Mouse (Mus musculus) gastrocnemius, postnatal 25 days (tissue): Measurements from ENCODE around the gene Pim2. TPM values are rescaled to one million over a fixed set of nuclear protein-coding genes. Genes with fewer than 3 reads are reported as not detected.
A peak's percentile ranks its signal among the peaks of the same experiment; 100 is the strongest.

ENCODE experiments used
- DNase-seq: peaks from one replicate; pipeline ENCODE4 v3.0.0; 2022
- long read RNA-seq, 2 experiments: library from polyadenylated mRNA; stranded (forward); transcript quantifications; one replicate each; pipeline ENCODE4 v2.0.0; 2021
- total RNA-seq, 2 experiments: library from RNA; stranded (reverse); gene quantifications; 1 replicate in 1 of 2; 2 replicates in 1 of 2; pipeline ENCODE4 v1.2.3; 2021

The Pim2 gene
- total RNA-seq = 1 to 10 TPM; 1.5 TPM
- long read RNA-seq, experiment 1, partial matches to known transcripts = 0 of 4 reads
- long read RNA-seq, experiment 1, other reads (novel, unspliced or antisense) = 0 of 4 reads
- long read RNA-seq, experiment 2, partial matches to known transcripts = 0 of 1 reads
- long read RNA-seq, experiment 2, other reads (novel, unspliced or antisense) = 1 of 1 reads

DNA sequence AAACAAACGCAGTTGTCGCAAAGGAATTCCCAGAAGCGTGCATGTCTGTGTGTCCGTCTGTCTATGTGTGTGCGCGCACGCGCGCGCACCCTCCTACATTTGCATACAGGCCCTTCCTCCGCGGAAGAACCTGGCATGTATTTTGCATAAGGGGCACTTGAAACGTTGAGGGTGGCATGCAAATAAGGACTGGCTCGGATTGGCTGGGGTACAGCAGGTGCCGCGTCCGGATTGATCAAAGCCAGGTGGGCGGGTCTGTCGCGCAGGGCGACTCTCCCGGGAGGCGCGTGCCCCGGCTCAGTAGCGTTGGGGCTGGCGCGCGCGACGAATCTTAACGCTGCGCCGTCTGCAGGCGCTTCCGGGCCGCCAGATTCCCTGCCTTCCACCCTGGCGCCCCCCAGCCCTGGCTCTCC is at the start of gene Pim2:
Pim2 (plus strand) TSS at position 256 of the 413 bp plus-strand sequence.
- peak; percentile 75 for DNase-seq

DNA sequence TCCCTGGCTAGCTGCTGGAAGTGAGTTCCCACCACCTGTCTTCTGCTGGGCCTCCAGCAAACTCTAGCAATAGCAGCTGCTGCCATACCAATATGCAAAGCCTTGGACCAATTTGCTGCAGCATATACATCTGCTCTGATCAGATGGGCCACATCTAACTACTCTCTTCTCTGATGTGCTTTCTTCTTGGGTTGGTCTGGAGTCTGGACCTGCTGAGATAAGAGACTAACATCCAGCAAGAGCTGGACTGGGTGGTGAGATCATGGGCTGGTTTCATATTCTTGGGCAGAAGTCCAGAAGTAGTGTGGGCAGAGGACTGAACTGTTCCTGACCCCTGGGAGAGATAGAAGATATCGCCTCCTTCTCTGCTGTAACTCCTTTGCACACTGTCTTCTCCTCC is 40.9 kb upstream of the Pim2 start:
- no peak for DNase-seq

DNA sequence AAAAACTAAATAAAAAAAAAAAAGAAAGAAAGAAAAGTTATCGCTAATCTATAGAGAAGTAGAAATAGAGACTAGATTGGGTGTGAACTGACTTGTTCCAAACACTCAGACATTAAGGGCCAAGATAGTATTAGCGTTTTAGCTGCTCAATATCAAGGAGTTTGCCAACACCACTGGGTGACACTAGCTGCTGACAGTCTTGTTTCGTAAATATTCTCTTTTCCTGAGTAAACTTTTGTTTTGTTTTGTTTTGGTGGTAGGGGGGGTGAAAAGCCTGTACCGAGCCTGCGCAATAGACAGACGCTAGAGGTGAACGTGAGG is 37.3 kb upstream of the Pim2 start:
- DNase-seq = no peak

DNA sequence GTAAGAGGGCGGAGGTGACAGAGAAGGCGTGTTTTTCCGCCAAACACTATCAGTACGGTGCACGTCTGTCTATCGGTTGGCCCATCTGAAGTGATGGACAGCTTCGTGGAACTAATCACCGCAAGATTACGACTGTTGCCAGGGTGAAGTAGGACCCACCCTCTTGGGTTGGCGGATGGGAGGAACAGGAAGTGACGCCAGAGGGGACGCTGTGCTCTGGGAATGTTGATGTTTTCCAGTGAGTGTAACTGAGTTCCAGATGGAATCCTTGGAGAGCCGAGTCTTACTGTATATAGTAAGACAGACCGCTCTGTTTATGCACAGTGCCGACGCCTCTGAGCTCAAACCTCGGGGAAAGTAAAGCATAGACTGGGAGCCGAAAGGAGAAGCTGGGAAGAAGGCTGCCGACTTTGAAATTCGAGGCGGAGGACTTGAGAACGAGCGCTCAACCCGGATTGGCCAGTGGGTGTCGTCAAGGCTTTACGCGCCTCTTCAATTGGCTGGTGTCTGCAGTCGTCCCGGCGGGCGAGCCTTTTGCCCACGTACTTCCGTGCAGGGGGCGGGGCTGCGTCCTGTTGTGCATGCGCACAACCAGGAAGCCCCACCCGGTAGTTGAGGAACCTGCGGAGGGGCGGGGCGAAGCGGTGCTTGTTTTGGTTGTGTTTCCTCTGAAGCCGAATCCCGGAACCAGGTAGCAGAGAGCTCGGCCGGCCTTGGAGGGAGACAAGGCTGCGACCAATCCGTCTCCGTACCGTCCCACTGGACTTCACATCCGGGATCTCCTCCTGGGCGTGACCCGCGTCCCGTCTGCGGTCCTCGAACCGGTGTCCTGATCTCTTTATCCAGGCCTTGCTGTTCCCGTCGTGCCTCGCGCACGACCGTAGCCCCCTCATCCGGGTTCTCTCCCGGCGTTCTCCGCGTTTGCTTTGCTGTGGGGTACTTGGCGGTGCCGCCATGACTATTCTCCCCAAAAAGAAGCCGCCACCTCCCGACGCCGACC is 36.6 kb upstream of the Pim2 start, which contains the start of gene Otud5:
Otud5 (plus strand) TSS at position 202 of the 1,000 bp plus-strand sequence.
- DNase-seq = peak; percentile 95

GRCm38 (mm10) chrX:7842318-7842717 is 35.7 kb upstream of the Pim2 start:
- DNase-seq = peak; percentile 8

DNA sequence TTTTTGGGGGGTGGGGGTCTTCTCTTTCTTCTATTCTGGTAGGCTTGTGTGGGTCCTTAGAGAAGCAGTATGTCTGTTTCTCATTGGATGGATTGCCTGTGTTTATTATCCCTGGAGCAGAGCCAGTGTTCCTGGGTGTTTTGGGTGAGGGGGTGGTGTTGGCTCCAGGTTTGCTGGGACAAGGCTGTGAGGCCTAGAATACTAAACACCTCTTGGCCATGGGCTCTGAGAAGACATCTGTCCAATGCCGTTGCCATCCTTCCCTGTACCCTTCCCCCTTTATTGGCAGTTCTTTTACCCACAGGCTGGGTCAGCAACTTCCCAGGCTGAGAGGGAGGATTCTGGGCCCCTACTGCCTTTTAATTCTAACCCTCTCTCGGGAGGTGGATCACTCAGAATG is 30.2 kb upstream of the Pim2 start:
- no peak for DNase-seq

- no peak for DNase-seq
Measured at GRCm38 (mm10) chrX:7854578-7854977, 23.5 kb upstream of the Pim2 start.

DNA sequence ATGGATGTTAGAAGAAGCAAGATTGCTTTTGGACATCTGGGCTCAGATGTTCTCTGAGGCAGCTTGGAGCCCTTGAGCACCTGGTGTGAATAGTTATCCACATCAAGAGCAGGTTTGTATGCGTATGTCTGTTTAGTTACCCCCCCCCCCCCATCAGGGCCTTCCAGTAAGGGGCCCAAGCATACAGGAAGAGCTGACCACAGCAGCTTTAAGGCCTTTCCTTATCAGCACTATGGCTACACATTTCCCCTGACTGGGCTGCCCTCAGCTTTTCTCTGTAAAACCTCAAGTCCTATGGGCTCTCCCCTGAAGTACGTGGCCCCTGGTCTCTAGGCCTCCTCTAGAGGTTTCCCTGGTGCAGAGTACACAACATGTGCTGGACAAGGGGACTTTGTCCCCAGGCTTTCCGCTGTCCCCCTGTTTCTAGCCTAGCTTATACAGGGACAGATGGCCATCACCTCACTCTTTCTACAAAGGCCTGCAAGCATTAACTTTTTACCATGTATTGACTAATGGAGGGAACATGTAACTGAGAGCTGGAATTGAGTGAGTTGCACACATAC is 18.8 kb upstream of the Pim2 start:
- DNase-seq = no peak

DNA sequence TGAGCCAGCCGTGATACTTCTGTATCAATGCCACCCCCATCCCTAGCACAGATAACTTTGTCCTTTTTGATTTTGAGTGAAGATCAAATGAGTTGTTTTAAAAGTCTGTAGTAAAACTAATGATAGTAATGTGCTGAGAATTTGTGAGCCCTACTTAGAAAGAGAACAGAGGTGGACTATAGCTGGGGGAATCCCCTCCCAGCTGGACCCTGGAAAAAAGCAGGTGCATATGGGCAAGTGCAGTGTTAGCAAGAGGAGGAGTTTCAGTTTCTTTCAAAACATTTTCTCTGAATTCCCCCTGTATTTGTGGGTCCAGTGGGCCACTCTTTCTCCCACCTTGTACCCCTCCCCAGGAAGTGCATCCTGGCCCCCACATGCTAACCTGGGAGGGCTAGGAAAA is 14.9 kb upstream of the Pim2 start:
- DNase-seq = no peak

- DNase-seq = no peak
Measured at GRCm38 (mm10) chrX:7864551-7864950, 13.5 kb upstream of the Pim2 start.

GRCm38 (mm10) chrX:7865343-7865742 is 12.7 kb upstream of the Pim2 start:
- no peak for DNase-seq

- DNase-seq = no peak
Measured at GRCm38 (mm10) chrX:7865786-7866185, 12.3 kb upstream of the Pim2 start.

- DNase-seq = no peak
Measured at GRCm38 (mm10) chrX:7867141-7867540, 10.9 kb upstream of the Pim2 start.

GRCm38 (mm10) chrX:7868506-7868905 is 9.6 kb upstream of the Pim2 start:
- no peak for DNase-seq

DNA sequence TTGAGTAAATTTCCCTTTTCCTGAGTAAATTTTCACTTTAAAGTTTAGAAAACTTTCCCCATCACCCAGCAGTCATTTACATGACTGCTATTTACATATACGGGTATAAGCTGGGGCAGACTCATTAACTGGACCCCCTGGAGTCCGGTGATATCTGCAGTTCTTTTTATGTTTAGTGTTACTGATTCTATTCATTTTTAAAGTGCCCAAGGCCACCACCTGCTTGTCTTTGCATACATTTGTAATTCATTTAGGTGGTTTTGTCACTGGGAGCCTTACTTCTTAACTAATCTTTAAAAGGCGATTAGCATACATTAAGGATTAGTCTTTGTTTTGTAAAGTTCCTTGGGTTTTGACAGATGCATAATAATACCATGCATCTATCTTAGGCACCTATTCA is 8.2 kb upstream of the Pim2 start:
- DNase-seq = no peak

DNA sequence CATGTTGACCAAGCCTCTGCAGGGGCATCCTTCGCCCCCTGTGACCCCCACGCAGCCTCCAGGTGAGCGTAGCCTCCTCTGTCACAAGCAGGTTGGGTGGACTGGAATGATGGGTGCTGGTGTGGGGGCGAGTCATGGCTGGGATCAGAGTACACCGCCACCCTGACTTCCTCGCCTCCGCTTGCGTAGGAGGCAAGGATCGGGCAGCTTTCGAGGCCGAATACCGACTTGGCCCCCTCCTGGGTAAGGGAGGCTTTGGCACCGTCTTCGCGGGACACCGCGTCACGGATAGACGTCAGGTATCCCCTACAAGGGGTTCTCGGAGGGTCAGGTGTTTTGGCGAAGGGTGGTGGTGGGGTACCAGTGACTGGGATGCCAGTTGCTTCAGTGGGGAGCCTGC is 433 bp downstream of the Pim2 start:
- DNase-seq = no peak

GRCm38 (mm10) chrX:7879819-7880218 is 1.8 kb downstream of the Pim2 start:
- peak; percentile 59 for DNase-seq

GRCm38 (mm10) chrX:7883841-7884567 is 5.9 kb downstream of the Pim2 start, which contains the start of gene Slc35a2:
Slc35a2 (plus strand) TSS chrX:7884028.
- DNase-seq = peak; percentile 85

DNA sequence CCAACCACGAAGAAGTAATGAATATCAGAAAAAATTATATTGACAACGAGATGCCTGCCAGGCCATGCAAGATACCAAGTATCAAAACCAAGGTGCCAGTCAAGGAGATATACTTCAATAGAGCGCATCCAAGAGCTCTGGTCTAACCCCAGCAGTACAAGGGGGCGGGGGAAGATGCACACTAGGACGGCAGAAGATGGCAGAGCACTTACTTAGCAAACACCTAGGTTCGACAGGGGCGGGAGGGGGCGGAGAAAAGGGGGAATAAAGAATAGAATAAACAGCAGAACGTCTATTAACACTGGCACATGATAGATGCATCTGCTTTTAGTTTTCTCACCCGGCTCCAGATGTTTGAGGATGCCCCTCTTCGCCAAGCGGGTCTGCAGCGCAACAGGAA is 20.1 kb downstream of the Pim2 start:
- DNase-seq = no peak

- peak; percentile 89 for DNase-seq
Measured at GRCm38 (mm10) chrX:7898880-7899874, 21.1 kb downstream of the Pim2 start, which contains the start of the genes Pqbp1 and Timm17b. Pqbp1 (minus strand) TSS chrX:7899269. Timm17b (plus strand) TSS chrX:7899357.

GRCm38 (mm10) chrX:7904441-7904840 is 26.4 kb downstream of the Pim2 start:
- no peak for DNase-seq
